Mouse (Mus musculus) lung, adult 2 months (tissue): ENCODE results near the gene Trib2.

Experiments used
- CTCF ChIP-seq: fragments of 200-500 bp; IDR thresholded peaks from 2 replicates; pipeline ENCODE4 v1.5.1; 2011; ENCODE audit warnings: mild to moderate bottlenecking, low read length, control low read depth; ENCODE audit not compliant: insufficient read depth
- POLR2A ChIP-seq: fragments of 200-500 bp; IDR thresholded peaks from 2 replicates; pipeline ENCODE4 v1.6.1; 2011; ENCODE audit warnings: low read depth, mild to moderate bottlenecking, control low read depth, low read length, borderline replicate concordance; ENCODE audit errors: extremely low read depth

DNA sequence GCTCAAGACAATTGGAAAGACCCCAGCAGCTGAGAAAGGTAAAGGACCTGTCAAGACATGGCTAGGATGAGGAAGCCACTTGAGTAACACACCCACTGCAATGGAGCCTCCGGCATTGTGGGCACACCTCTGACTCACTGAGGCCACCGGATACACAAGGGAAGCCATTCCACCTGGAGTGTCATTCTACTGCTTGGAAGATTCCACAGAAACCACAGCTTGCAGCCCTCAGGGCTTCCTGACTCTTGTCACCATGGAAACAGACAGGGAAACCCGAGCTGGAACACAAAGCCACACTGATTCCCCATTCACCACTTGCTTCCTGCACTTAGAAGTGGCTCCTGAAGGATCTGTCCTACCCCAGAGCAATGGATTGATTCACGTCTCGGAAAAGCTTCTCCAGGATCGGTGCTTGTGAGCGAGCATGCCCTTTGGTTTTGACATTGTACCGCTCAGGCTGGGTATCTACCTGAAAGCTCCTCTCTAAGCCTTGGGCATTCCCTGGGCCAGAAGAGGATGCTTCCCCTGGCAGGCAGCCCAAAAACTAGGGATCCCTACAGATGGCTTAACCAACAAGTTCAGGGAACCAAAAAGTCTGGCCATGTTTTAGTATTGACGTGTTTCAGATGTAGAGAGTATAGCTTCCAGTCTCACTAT lies 15.7 kb downstream of the Trib2 start:
- TF ChIP-seq CTCF, result no peak
- TF ChIP-seq POLR2A, result no peak
